ENCODE assay signal across 16 mouse cellular contexts in the genomic region with DNA sequence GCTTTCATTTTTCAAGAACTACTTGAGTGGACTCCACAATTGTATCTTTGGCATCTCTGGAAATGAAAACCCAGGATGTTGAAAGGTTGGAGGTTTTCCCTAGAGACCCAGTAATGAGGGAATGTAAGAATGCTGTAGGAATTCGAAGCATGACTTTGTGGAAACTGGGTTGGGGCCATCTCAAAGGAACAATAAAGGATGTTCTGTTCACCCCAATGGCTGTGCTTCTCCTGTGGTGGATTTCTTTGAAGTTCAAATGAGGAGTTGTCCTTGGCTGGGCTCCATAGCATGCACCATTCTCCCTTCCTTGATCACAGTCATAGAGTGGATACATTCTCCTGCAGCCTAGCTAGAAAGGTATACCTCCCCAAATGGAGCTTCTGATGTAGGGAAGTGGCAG.
A peak's percentile ranks its signal among the peaks of the same experiment; 100 is the strongest.
DNase-seq lines count a peak whose midpoint lies in the region.
"Had no signal": no experiment of that assay in that cellular context is flagged by ENCODE, and none has a peak within 500 bp of the region (broad histone marks: within the 10 kb centered on the region; RNA-seq: fewer than 3 reads in every experiment).

No protein-coding gene starts in this region.

- DNase-seq in 3T3-L1 (ENCODE audit: low read depth, low spot score), result peak; percentile 61
- DNase-seq in Muller cell, postnatal 12 days (ENCODE audit: inconsistent ontology term), result peak; percentile 96
- DNase-seq in brain, adult 2 months (ENCODE audit: low read depth, low spot score), result peak; percentile 4
- DNase-seq in kidney, adult 11 months, result no peak
- DNase-seq in lung, adult 18-20 months, result no peak
- DNase-seq in T-cell, adult 2 months (ENCODE audit: low spot score), result no peak
- DNase-seq: adrenal gland, adult 8-10 months; adrenal gland, postnatal 25 days; B cell, adult 2 months; cerebellum, adult 18-20 months; cerebellum, adult 9-10 months; cerebellum, postnatal 14 days; gastrocnemius, postnatal 10 days; gastrocnemius, postnatal 36 days; heart, postnatal 10 days; heart, postnatal 36 days had no signal

Comparison
In these comparisons a context has a peak if more than half of its experiments do, and no peak if none do; other contexts are left out.
1. DNase-seq: peak in 3T3-L1 (single experiment), Muller cell, postnatal 12 days (single experiment) and brain, adult 2 months (single experiment); none in kidney, adult 11 months (single experiment), lung, adult 18-20 months (0 of 2) and T-cell, adult 2 months (single experiment).